Mouse (Mus musculus): ENCODE measurements around the gene Uqcr10. TPM values are rescaled to one million over a fixed set of nuclear protein-coding genes. Genes with fewer than 3 reads are reported as not detected.

Gene Uqcr10
- polyA plus RNA-seq, 1 experiment = 245 TPM

DNA sequence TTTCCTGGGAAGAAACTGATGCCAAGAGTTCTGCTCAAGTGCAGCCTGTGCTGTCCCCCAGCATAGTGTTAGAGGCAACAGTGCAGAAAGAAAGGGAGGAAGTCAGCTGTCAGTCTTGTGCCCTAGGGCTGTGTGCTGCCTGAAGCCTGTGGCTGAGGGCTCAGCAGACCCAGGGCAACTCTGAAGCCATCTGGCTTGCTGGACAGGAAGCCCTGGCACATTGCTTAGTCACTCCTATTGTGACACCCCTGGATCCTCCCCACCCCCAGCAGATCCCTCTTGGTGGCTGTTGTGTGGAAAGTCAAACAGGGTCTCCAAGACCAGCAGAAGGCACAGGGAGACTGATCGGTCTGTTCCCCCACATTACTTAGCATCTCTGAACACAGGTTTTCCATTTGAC, 29.5 kb downstream of the Uqcr10 start:
- Histone ChIP-seq H3K4me3 (ENCODE audit: low read depth, low read length) (no peak overlapping the region), H3K4me1 (ENCODE audit: control insufficient read depth, insufficient read depth, low read length) (no peaks in the 10 kb centered on the region), H3K27me3 (ENCODE audit: control insufficient read depth, insufficient read depth, low read length, poor library complexity, severe bottlenecking) (no peaks in the 10 kb centered on the region), H3K36me3 (ENCODE audit: control insufficient read depth, insufficient read depth, low read length, poor library complexity, severe bottlenecking) (peaks cover 6% of the 10 kb centered on the region; the same call in 1 of the 2 replicates), H3K9ac (ENCODE audit: low read depth, poor library complexity, severe bottlenecking) (no peak overlapping the region), H3K9me3 (replicated peaks; ENCODE audit: control insufficient read depth, insufficient read depth, low read length, poor library complexity, severe bottlenecking) (no peaks in the 10 kb centered on the region), H3K27ac (ENCODE audit: insufficient read depth, low read length) (no peak overlapping the region)
- no peak for TF ChIP-seq EP300 (IDR thresholded peaks at IDR 0.05; ENCODE audit: insufficient read depth, low read depth, low read length)
- TF ChIP-seq POLR2A (IDR thresholded peaks at IDR 0.05; ENCODE audit: insufficient read depth, low read length) = no peak
- TF ChIP-seq CTCF (IDR thresholded peaks at IDR 0.05; ENCODE audit: low read depth, low read length) = no peak

DNA sequence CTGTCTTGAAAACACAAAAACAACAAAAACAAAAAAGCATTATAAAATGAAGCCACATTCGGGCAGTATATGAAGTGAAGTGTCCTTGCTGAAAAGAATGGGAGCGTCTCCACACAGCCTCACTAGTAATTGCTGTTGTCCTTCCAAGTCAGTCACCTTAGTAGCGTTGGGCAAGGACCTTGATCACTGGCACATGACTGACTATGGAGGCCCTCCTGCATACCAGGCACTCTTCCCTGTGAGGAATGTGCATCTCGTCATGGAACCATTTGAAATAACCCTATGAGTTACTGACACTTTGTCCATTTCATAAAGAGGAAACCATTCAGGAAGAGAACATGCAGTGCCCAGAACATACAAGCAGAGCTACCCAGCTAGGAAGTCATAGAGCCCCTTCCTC, 32.4 kb downstream of the Uqcr10 start:
- H3K9ac ChIP-seq (ENCODE audit: low read depth, poor library complexity, severe bottlenecking) = no peak overlapping the region
- H3K36me3 ChIP-seq (ENCODE audit: control insufficient read depth, insufficient read depth, low read length, poor library complexity, severe bottlenecking) = peaks cover 6% of the 10 kb centered on the region
- no peaks in the 10 kb centered on the region for H3K27me3 ChIP-seq (ENCODE audit: control insufficient read depth, insufficient read depth, low read length, poor library complexity, severe bottlenecking)
- no peak overlapping the region for H3K4me3 ChIP-seq (ENCODE audit: low read depth, low read length)
- no peak overlapping the region for H3K27ac ChIP-seq (ENCODE audit: insufficient read depth, low read length)
- no peaks in the 10 kb centered on the region for H3K4me1 ChIP-seq (ENCODE audit: control insufficient read depth, insufficient read depth, low read length)
- TF ChIP-seq EP300 (IDR thresholded peaks at IDR 0.05; ENCODE audit: insufficient read depth, low read depth, low read length) (no peak), CTCF (IDR thresholded peaks at IDR 0.05; ENCODE audit: low read depth, low read length) (no peak), POLR2A (IDR thresholded peaks at IDR 0.05; ENCODE audit: insufficient read depth, low read length) (no peak)
- peaks cover 4% of the 10 kb centered on the region; the same call in 1 of the 2 replicates for H3K9me3 ChIP-seq (replicated peaks; ENCODE audit: control insufficient read depth, insufficient read depth, low read length, poor library complexity, severe bottlenecking)

DNA sequence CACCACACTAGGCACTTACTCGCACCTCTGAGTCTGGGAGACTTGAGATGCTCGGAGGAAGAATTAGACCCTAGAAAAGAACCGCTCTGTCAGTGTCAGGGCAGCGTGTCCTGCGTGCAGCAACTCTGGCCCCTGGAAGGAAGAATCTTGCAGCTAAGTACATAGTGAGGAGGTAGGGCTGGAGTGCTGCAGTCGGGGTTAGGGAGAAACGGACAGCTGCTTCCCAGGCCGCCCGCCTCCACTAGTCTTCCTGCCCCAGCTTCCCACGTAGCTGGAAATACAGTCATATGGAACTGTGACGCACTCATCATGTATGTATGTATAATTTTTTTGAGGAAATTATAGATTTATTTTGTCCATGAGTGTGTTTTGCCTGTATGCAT, 41.7 kb downstream of the Uqcr10 start:
- no peak overlapping the region for H3K27ac ChIP-seq (ENCODE audit: insufficient read depth, low read length)
- no peaks in the 10 kb centered on the region for H3K27me3 ChIP-seq (ENCODE audit: control insufficient read depth, insufficient read depth, low read length, poor library complexity, severe bottlenecking)
- peaks cover 9% of the 10 kb centered on the region for H3K36me3 ChIP-seq (ENCODE audit: control insufficient read depth, insufficient read depth, low read length, poor library complexity, severe bottlenecking)
- peaks cover 4% of the 10 kb centered on the region; the same call in 1 of the 2 replicates for H3K9me3 ChIP-seq (replicated peaks; ENCODE audit: control insufficient read depth, insufficient read depth, low read length, poor library complexity, severe bottlenecking)
- H3K4me3 ChIP-seq (ENCODE audit: low read depth, low read length) = no peak overlapping the region
- H3K9ac ChIP-seq (ENCODE audit: low read depth, poor library complexity, severe bottlenecking) = no peak overlapping the region
- H3K4me1 ChIP-seq (ENCODE audit: control insufficient read depth, insufficient read depth, low read length) = no peaks in the 10 kb centered on the region
- TF ChIP-seq EP300 (IDR thresholded peaks at IDR 0.05; ENCODE audit: insufficient read depth, low read depth, low read length) (no peak), CTCF (IDR thresholded peaks at IDR 0.05; ENCODE audit: low read depth, low read length) (no peak), POLR2A (IDR thresholded peaks at IDR 0.05; ENCODE audit: insufficient read depth, low read length) (no peak)

DNA sequence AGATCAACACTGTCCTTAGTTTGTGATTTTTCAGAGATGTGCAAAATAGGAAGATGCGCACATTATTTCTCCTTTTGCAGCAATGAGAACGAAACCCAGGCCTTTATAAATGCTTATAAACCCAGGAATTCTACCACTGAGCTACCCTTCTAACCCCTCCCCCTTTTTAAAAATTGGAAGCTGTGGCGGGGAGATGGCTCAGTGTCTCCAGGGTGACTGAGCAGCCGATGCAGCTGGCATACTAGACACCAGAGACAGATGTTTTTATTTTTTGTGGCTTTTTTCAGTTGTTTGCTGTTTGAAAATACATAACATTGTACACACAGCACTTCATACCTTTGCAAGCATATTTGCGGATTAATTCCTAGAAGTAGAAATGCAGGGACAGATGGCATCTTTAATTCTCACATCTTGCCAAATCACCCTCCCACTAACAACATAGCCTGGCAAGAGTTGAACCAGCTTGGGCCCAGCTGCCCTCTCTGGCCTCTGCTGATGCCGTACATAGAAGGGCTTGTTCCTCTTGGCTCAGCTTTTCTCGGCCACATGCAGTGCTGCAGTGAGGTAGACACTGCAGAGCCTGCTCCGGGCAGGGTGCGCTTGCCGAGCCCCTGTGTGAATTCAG, 42.2 kb downstream of the Uqcr10 start:
- Histone ChIP-seq H3K27me3 (ENCODE audit: control insufficient read depth, insufficient read depth, low read length, poor library complexity, severe bottlenecking) (no peaks in the 10 kb centered on the region), H3K9ac (ENCODE audit: low read depth, poor library complexity, severe bottlenecking) (no peak overlapping the region), H3K4me1 (ENCODE audit: control insufficient read depth, insufficient read depth, low read length) (no peaks in the 10 kb centered on the region), H3K9me3 (replicated peaks; ENCODE audit: control insufficient read depth, insufficient read depth, low read length, poor library complexity, severe bottlenecking) (0 out of 2 replicates have a peak, but pooled peaks cover under 1% of the 10 kb centered on the region), H3K27ac (ENCODE audit: insufficient read depth, low read length) (no peak overlapping the region), H3K36me3 (ENCODE audit: control insufficient read depth, insufficient read depth, low read length, poor library complexity, severe bottlenecking) (peaks cover 9% of the 10 kb centered on the region), H3K4me3 (ENCODE audit: low read depth, low read length) (no peak overlapping the region)
- TF ChIP-seq EP300 (IDR thresholded peaks at IDR 0.05; ENCODE audit: insufficient read depth, low read depth, low read length) (no peak), CTCF (IDR thresholded peaks at IDR 0.05; ENCODE audit: low read depth, low read length) (no peak), POLR2A (IDR thresholded peaks at IDR 0.05; ENCODE audit: insufficient read depth, low read length) (no peak)

DNA sequence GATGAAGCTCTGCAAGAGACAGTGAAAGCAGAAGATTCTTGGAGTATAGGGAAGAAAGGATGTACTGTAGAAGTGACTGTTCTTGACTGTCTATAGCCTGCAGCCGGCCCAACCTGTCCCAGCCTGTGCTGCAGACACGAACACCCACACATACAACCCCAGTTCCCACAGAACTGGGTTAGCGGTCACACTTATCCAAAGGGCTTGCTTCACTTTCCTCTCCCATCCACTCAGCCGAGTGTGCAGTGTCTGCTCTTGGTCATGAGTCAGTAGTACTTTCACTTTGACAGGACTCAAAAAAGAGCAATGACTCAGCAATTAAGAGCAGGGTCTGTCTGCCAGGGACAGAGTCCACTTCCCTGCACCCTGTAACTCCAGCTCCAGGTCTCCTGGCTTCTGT, 42.8 kb downstream of the Uqcr10 start:
- H3K27me3 ChIP-seq (ENCODE audit: control insufficient read depth, insufficient read depth, low read length, poor library complexity, severe bottlenecking) = no peaks in the 10 kb centered on the region
- H3K9me3 ChIP-seq (replicated peaks; ENCODE audit: control insufficient read depth, insufficient read depth, low read length, poor library complexity, severe bottlenecking) = no peaks in the 10 kb centered on the region
- no peak overlapping the region for H3K9ac ChIP-seq (ENCODE audit: low read depth, poor library complexity, severe bottlenecking)
- peaks cover 9% of the 10 kb centered on the region for H3K36me3 ChIP-seq (ENCODE audit: control insufficient read depth, insufficient read depth, low read length, poor library complexity, severe bottlenecking)
- TF ChIP-seq CTCF (IDR thresholded peaks at IDR 0.05; ENCODE audit: low read depth, low read length) (no peak), POLR2A (IDR thresholded peaks at IDR 0.05; ENCODE audit: insufficient read depth, low read length) (no peak), EP300 (IDR thresholded peaks at IDR 0.05; ENCODE audit: insufficient read depth, low read depth, low read length) (no peak)
- H3K4me3 ChIP-seq (ENCODE audit: low read depth, low read length) = no peak overlapping the region
- H3K27ac ChIP-seq (ENCODE audit: insufficient read depth, low read length) = no peak overlapping the region
- no peaks in the 10 kb centered on the region for H3K4me1 ChIP-seq (ENCODE audit: control insufficient read depth, insufficient read depth, low read length)

DNA sequence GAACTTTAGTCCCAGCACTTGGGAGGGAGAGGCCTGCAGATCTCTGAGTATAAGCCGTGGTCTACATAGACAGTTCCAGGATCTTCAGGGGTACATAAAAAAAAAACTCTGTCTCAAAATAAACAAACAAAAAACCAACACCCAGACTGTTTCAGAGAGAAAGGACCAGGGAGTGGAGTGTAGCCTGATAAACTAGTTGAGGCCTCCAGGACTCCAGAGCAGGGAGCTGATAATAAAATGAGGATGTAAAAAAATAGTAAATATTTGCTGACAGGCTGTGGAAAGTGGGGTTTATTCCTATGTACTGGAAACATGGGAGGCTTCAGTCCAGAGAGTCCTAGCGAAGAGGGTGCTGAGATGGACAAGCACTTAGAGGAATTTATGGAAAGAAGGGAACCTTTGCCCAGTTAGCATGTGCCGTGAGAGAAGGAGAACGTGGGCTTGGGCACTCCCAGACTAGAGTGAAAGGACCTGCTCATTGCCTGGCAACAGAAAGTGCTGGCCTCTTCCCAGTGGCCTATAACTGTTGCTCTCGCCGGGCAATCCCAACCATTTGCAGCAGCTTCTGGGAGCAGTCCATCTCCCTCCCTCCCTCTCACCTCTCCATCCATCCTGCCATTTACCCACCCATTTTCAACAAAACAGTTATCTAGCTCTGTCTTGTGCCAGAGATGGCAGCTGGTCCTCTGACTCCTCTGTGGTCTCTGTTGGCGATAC, 43.7 kb downstream of the Uqcr10 start:
- Histone ChIP-seq H3K4me1 (ENCODE audit: control insufficient read depth, insufficient read depth, low read length) (peaks cover 1% of the 10 kb centered on the region), H3K9ac (ENCODE audit: low read depth, poor library complexity, severe bottlenecking) (no peak overlapping the region), H3K9me3 (replicated peaks; ENCODE audit: control insufficient read depth, insufficient read depth, low read length, poor library complexity, severe bottlenecking) (no peaks in the 10 kb centered on the region), H3K36me3 (ENCODE audit: control insufficient read depth, insufficient read depth, low read length, poor library complexity, severe bottlenecking) (peaks cover 9% of the 10 kb centered on the region), H3K27me3 (ENCODE audit: control insufficient read depth, insufficient read depth, low read length, poor library complexity, severe bottlenecking) (no peaks in the 10 kb centered on the region), H3K4me3 (ENCODE audit: low read depth, low read length) (no peak overlapping the region), H3K27ac (ENCODE audit: insufficient read depth, low read length) (no peak overlapping the region)
- TF ChIP-seq POLR2A (IDR thresholded peaks at IDR 0.05; ENCODE audit: insufficient read depth, low read length) (no peak), CTCF (IDR thresholded peaks at IDR 0.05; ENCODE audit: low read depth, low read length) (no peak), EP300 (IDR thresholded peaks at IDR 0.05; ENCODE audit: insufficient read depth, low read depth, low read length) (no peak)
